Mouse (Mus musculus): ENCODE measurements at regions not wholly inside any gene's neighbourhood (a gene's known extent, or its start where the extent isn't known, plus 50 kb on each side); places are given as distances from the start of the nearest gene placed in this dataset.

DNA sequence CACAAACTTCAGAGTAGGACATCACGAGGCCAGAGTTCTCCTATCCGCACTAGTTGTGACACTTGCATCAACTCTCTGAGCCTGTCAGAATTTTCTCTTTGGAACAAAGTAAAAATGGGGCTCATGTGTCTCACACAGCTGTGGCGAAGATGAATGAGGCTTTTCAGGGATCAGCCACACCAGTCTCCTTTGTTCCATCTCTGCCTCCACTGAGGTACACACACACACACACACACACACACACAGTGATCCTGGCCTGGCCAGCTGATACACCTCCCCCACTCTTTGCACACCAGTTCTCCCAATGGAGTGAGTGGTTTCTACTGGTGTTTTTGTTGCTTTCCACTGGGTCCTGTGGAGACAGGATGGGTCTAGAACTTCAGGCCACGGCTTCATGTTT, 105.9 kb upstream of the D7Ertd443e start:
- no peak for TF ChIP-seq GATA1 (IDR thresholded peaks at IDR 0.05; ENCODE audit: borderline replicate concordance, low read length)
- TF ChIP-seq FLI1 (IDR thresholded peaks at IDR 0.05; ENCODE audit: low read length), result no peak
